Mouse (Mus musculus): ENCODE measurements at regions not wholly inside any gene's neighbourhood (a gene's known extent, or its start where the extent isn't known, plus 50 kb on each side); places are given as distances from the start of the nearest gene placed in this dataset.

DNA sequence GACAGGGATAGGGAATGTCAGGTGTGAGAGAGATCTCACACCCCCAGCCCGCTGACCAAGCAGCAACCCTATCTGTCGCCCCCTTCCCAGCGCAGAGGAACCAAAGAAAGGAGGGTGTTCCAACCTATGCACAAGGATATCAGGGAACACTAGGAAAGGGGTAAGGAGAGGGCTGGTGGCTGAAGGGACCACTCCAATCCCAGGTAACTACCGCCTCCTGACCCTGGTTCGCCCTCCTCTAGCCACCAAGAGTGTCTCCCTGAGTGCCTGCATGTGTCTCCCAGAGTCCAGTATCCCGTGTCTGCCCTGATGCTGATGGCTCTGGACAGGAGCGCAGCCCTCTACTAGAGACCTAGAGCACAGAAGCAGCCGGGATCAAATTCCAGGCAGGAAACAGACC is 167.1 kb upstream of the Azi2 start:
- TF ChIP-seq CTCF (IDR thresholded peaks at IDR 0.05; ENCODE audit: control insufficient read depth, insufficient read depth, insufficient replicate concordance, low read depth, low read length) (no peak), POLR2A (IDR thresholded peaks at IDR 0.05; ENCODE audit: control insufficient read depth, low read depth, low read length) (no peak)
